Mouse (Mus musculus) hindbrain, postnatal 0 days (tissue): ENCODE measurements at regions not wholly inside any gene's neighbourhood (a gene's known extent, or its start where the extent isn't known, plus 50 kb on each side); places are given as distances from the start of the nearest gene placed in this dataset.

Source experiments
- ATAC-seq: fragments of 200-750 bp; cut with Nextera tagmentation; 2 replicates; pipeline ENCODE4 v1.8.0; 2017; ENCODE audit warnings: mild to moderate bottlenecking, moderate TSS enrichment, moderate library complexity
- DNase-seq: peaks from one replicate; pipeline ENCODE4 v3.0.0-alpha.2; 2015; ENCODE audit warnings: low spot score
- H3K27ac ChIP-seq: fragments of 300-500 bp; sonication (generic); 2 replicates; pipeline ENCODE4 v1.5.1; 2014; ENCODE audit warnings: mild to moderate bottlenecking
- H3K27me3 ChIP-seq: fragments of 300-500 bp; sonication (generic); 2 replicates; pipeline ENCODE4 v1.6.1; 2014; ENCODE audit warnings: low read length, mixed read lengths; ENCODE audit not compliant: insufficient read depth
- H3K36me3 ChIP-seq: fragments of 300-500 bp; sonication (generic); 2 replicates; pipeline ENCODE4 v1.6.1; 2014; ENCODE audit warnings: low read length, mixed read lengths; ENCODE audit not compliant: insufficient read depth
- H3K4me1 ChIP-seq: fragments of 300-500 bp; sonication (generic); 2 replicates; pipeline ENCODE4 v1.6.1; 2014; ENCODE audit warnings: antibody characterized with exemption, low read length, mixed read lengths; ENCODE audit not compliant: insufficient read depth
- H3K4me2 ChIP-seq: fragments of 300-500 bp; sonication (generic); 2 replicates; pipeline ENCODE4 v1.6.1; 2014; ENCODE audit warnings: low read depth, mild to moderate bottlenecking, low read length, moderate library complexity, mixed read lengths
- H3K4me3 ChIP-seq: fragments of 300-500 bp; sonication (generic); 2 replicates; pipeline ENCODE4 v1.5.1; 2014; ENCODE audit warnings: low read length
- H3K9ac ChIP-seq: fragments of 300-500 bp; sonication (generic); replicated peaks from 2 replicates; pipeline ENCODE4 v1.6.1; 2014; ENCODE audit warnings: mild to moderate bottlenecking, low read length, moderate library complexity, mixed read lengths
- H3K9me3 ChIP-seq: fragments of 300-500 bp; sonication (generic); 2 replicates; pipeline ENCODE4 v1.6.1; 2016; ENCODE audit warnings: low read length, mixed read lengths
- CTCF ChIP-seq: IDR thresholded peaks from 2 replicates; pipeline ENCODE4 v1.5.1; 2016; ENCODE audit warnings: antibody characterized with exemption, control low read depth, low read depth
- WGBS: fragments of 180-500 bp; shearing (Covaris S2); extraction: QIAGEN DNeasy Blood & Tissue Kit; methylation state at CpG from one replicate; pipeline ENCODE4 v1.1.7; 2014; 5-methylcytosine and 5-hydroxymethylcytosine counted together

DNA sequence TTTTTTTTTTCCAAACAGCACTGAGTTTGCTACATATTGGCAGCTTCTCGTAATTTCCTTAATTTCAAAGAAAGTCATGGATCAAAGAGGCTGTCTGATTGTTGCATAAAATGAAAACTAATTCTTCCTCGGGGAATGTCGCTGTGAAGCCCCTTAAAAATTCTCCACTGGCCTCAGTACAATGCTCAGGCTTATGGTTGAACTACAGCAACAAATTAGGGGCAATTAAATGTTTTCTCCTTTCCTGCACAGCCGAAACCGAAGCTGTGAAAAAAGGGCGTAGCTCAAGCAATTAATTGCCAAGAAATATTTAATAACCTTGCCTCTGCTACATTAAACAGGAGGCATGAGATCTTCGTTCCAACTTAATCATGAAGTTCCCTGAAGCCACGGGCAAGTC is 61.8 kb downstream of the Csl start:
- no peak for TF ChIP-seq CTCF
- Histone ChIP-seq H3K36me3 (no peaks in the 10 kb centered on the region), H3K27ac (no peak overlapping the region), H3K4me1 (no peaks in the 10 kb centered on the region), H3K4me3 (no peak overlapping the region), H3K9ac (no peak overlapping the region), H3K4me2 (no peak overlapping the region), H3K9me3 (no peaks in the 10 kb centered on the region), H3K27me3 (no peaks in the 10 kb centered on the region)
- ATAC-seq (no peak), DNase-seq (no peak)
- 52% methylated on average over 8 of the region's 8 CpGs for WGBS

- Histone ChIP-seq H3K9me3 (no peaks in the 10 kb centered on the region), H3K4me3 (no peak overlapping the region), H3K4me1 (no peaks in the 10 kb centered on the region), H3K9ac (no peak overlapping the region), H3K36me3 (no peaks in the 10 kb centered on the region), H3K4me2 (no peak overlapping the region), H3K27ac (no peak overlapping the region), H3K27me3 (no peaks in the 10 kb centered on the region)
- 55% methylated on average over 3 of the region's 3 CpGs for WGBS
- ATAC-seq (no peak), DNase-seq (no peak)
- TF ChIP-seq CTCF = no peak
Measured at GRCm38 (mm10) chr10:99699498-99699897, 60.0 kb downstream of the Csl start.

DNA sequence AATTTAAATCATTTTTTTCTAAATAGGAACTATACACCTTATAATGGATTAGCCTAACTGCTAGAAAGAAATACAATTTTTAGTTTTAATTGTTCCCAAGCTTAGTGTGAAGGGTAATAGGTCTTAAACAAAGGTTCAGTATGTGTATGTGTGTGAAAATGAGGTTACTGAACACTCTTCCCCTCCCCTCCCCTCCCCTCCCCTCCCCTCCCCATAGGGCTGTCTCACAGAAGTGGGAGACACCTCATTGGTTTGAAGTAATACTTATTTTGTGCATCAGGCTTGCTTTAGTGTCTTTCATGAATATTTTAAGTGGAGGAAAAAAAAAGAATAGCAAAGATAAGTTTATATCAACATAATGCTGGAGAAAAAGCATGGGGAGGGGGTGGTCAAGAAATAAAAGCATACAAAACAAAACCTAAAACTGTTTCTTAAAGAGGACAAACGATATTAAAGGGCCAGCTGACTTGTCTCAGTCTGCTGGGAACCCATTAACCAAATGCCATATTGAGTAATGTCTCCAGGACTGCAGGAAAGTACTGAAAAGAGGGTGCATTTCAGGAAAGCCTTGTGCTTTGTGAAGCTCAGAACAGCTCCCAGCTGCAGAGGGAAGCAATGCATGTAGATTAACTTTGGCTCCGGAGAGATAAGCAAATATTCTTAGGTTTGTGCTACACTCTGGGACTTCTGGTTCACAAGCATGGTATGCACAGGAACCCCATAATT is 59.2 kb downstream of the Csl start:
- DNase-seq (no peak), ATAC-seq (no peak)
- Histone ChIP-seq H3K36me3 (no peaks in the 10 kb centered on the region), H3K4me3 (no peak overlapping the region), H3K27ac (no peak overlapping the region), H3K4me1 (no peaks in the 10 kb centered on the region), H3K4me2 (no peak overlapping the region), H3K9me3 (no peaks in the 10 kb centered on the region), H3K27me3 (no peaks in the 10 kb centered on the region), H3K9ac (no peak overlapping the region)
- WGBS = 66% methylated on average over 2 of the region's 2 CpGs
- TF ChIP-seq CTCF = no peak
